Mouse (Mus musculus) large intestine, adult 2 months (tissue): ENCODE measurements around the gene Ptcd2. TPM values are rescaled to one million over a fixed set of nuclear protein-coding genes. Genes with fewer than 3 reads are reported as not detected.
A peak's percentile ranks its signal among the peaks of the same experiment; 100 is the strongest.

Experiments used
- DNase-seq: peaks from one replicate; pipeline ENCODE4 v3.0.0-alpha.2; 2012; ENCODE audit warnings: low read depth, low spot score
- WGBS: fragments of 180-500 bp; shearing (Covaris S2); methylation state at CpG from one replicate; pipeline ENCODE4 v1.1.7; 2018; 5-methylcytosine and 5-hydroxymethylcytosine counted together
- polyA plus RNA-seq: library from polyadenylated mRNA; depleted of rRNA; stranded (reverse); fragments of >200 nt; gene quantifications from 2 replicates; pipeline ENCODE4 v1.2.3, GENCODE M21; 2012

The Ptcd2 gene
- polyA plus RNA-seq, 1 experiment, result 19.0 TPM

- no peak for DNase-seq
- WGBS, result 62% methylated on average over 8 of the region's 8 CpGs
Observed at GRCm38 (mm10) chr13:99308393-99308792, 36.1 kb downstream of the Ptcd2 start.

- peak; percentile 64 for DNase-seq
- 24% methylated on average over 5 of the region's 5 CpGs for WGBS
Observed at GRCm38 (mm10) chr13:99307930-99308359, 36.6 kb downstream of the Ptcd2 start.

GRCm38 (mm10) chr13:99306164-99306563 is 38.3 kb downstream of the Ptcd2 start:
- 88% methylated on average over 8 of the region's 8 CpGs for WGBS

GRCm38 (mm10) chr13:99305186-99305585 is 39.3 kb downstream of the Ptcd2 start:
- WGBS, result 68% methylated on average over 1 of the region's 1 CpGs
- no peak for DNase-seq

More at GRCm38 (mm10) chr13:99306164-99306563, 38.3 kb downstream of the Ptcd2 start:
- DNase-seq, result no peak

- no peak for DNase-seq
- 48% methylated on average over 11 of the region's 11 CpGs for WGBS
Observed at GRCm38 (mm10) chr13:99304365-99304764, 40.1 kb downstream of the Ptcd2 start.

- 30% methylated on average over 5 of the region's 5 CpGs for WGBS
- DNase-seq, result no peak
Observed at GRCm38 (mm10) chr13:99303846-99304245, 40.7 kb downstream of the Ptcd2 start.

- WGBS, result 71% methylated on average over 5 of the region's 5 CpGs
- DNase-seq, result no peak
Observed at GRCm38 (mm10) chr13:99299921-99300320, 44.6 kb downstream of the Ptcd2 start.

GRCm38 (mm10) chr13:99294176-99294575 is 50.3 kb downstream of the Ptcd2 start:
- 87% methylated on average over 13 of the region's 13 CpGs for WGBS
- no peak for DNase-seq

- WGBS, result 90% methylated on average over 8 of the region's 8 CpGs
- DNase-seq, result no peak
Observed at GRCm38 (mm10) chr13:99290766-99291165, 53.7 kb downstream of the Ptcd2 start.

GRCm38 (mm10) chr13:99287786-99288185 is 56.7 kb downstream of the Ptcd2 start:
- 75% methylated on average over 9 of the region's 9 CpGs for WGBS
- DNase-seq, result no peak

GRCm38 (mm10) chr13:99287207-99287606 is 57.3 kb downstream of the Ptcd2 start:
- 90% methylated on average over 4 of the region's 4 CpGs for WGBS
- DNase-seq, result no peak

GRCm38 (mm10) chr13:99285241-99285640 is 59.3 kb downstream of the Ptcd2 start:
- WGBS, result 55% methylated on average over 2 of the region's 2 CpGs
- no peak for DNase-seq

GRCm38 (mm10) chr13:99284400-99285160 is 59.9 kb downstream of the Ptcd2 start:
- 83% methylated on average over 21 of the region's 21 CpGs for WGBS
- DNase-seq, result no peak

- no peak for DNase-seq
- WGBS, result 91% methylated on average over 12 of the region's 12 CpGs
Observed at GRCm38 (mm10) chr13:99283916-99284315, 60.6 kb downstream of the Ptcd2 start.

- no peak for DNase-seq
- WGBS, result 63% methylated on average over 6 of the region's 6 CpGs
Observed at GRCm38 (mm10) chr13:99282961-99283360, 61.5 kb downstream of the Ptcd2 start.

- 46% methylated on average over 10 of the region's 10 CpGs for WGBS
- no peak for DNase-seq
Observed at GRCm38 (mm10) chr13:99279351-99279750, 65.2 kb downstream of the Ptcd2 start.

GRCm38 (mm10) chr13:99278511-99278910 is 66.0 kb downstream of the Ptcd2 start:
- no peak for DNase-seq
- 66% methylated on average over 6 of the region's 6 CpGs for WGBS

GRCm38 (mm10) chr13:99277521-99277920 is 67.0 kb downstream of the Ptcd2 start:
- DNase-seq, result no peak
- 97% methylated on average over 3 of the region's 3 CpGs for WGBS

- 94% methylated on average over 3 of the region's 3 CpGs for WGBS
- DNase-seq, result no peak
Observed at GRCm38 (mm10) chr13:99272046-99272445, 72.5 kb downstream of the Ptcd2 start.
